Comparison of ENCODE assay signal across 8 mouse cellular contexts in the genomic region with DNA sequence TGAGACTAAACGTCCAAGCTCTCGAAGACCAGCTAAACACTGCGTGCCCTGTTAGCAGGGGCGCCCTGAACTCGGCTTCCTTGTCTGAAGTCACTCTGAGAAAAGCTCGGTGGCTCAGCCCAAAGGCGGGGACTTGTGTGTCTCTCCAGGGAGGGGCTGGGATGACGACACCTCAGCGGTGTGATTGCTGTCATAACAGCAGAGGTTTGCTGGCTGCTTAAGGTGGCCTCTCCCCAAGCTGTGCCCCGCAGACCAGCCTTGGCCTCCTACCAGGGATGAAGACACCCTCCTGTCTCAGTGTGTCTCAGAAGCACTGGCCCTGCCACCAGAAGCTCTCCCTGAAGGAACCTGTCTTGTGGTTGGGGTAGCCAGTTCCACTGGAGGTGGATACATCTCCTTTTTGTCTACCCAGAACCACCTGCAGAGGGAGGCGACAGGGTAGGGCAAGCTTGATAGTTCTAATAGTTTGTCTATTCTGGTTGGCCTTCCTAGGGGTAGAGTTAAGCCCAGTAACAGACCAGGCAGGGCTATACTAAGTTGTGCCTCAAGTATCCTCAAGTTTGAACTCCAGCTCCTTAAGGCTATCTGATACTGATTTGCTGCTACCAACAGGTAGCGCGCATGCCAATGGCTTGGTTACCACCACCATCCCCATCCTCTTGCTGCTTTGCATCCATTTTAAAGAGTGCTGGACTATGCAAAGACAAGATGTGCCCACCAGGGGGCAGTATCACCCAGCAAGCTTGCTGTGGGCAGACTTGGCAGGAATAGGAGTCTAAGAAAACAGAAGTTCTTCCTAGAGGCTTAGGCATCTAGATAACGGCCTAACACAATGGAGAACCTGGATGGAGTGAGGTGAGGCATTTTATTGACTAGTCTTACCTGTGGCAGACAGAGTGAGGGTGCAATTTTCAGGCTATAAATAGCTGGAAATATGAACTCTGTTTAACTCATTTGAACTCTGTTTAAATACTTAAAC.
A peak's percentile ranks its signal among the peaks of the same experiment; 100 is the strongest.
DNase-seq lines count a peak whose midpoint lies in the region; TF ChIP-seq lines count a peak whose summit lies in the region.

No protein-coding gene starts in this region.

- H3K36me3 ChIP-seq in E14TG2a.4 (ENCODE audit: insufficient read depth, low read length): no peaks in the 10 kb centered on the region

- no peak for TF ChIP-seq POLR2A in lung, adult 2 months (IDR thresholded peaks at IDR 0.05; ENCODE audit: borderline replicate concordance, extremely low read depth, low read depth, low read length)

- DNase-seq in adrenal gland, adult 18-20 months (ENCODE audit: low spot score in 2 of 2): peak; percentile 70 to 72
- peak; percentile 85 for DNase-seq in embryo, embryonic 10.5 days (ENCODE audit: low spot score)
- DNase-seq in heart, adult 8-10 months (ENCODE audit: low spot score): peak; percentile 55
- peak; percentile 58 to 86 for DNase-seq in kidney, postnatal 36 days
- DNase-seq in lung, adult 2 months: peak; percentile 69
- DNase-seq in right cerebral cortex, postnatal 4 days: peak; percentile 76
- peak; percentile 61 for DNase-seq in yolk sac, embryonic 10.5 days (ENCODE audit: low spot score)

- H3K4me3 ChIP-seq in E14TG2a.4 (replicated peaks; ENCODE audit: low read length): 0 out of 2 replicates have a peak overlapping the region, but pooled peaks have one; percentile 17
- no peak overlapping the region for H3K4me3 ChIP-seq in lung, adult 2 months (replicated peaks; ENCODE audit: extremely low read depth, low read depth, low read length)

- H3K27me3 ChIP-seq in E14TG2a.4 (ENCODE audit: insufficient read depth, low read length): 0 out of 2 replicates have a peak, but pooled peaks cover 6% of the 10 kb centered on the region

- H3K4me1 ChIP-seq in E14TG2a.4 (replicated peaks; ENCODE audit: low read depth, low read length): peaks cover 37% of the 10 kb centered on the region
- no peaks in the 10 kb centered on the region; the same call in 1 of the 2 replicates for H3K4me1 ChIP-seq in lung, adult 2 months (ENCODE audit: control insufficient read depth, insufficient read depth, low read length)

- peak; percentile 45 for TF ChIP-seq CTCF in E14TG2a.4 (conservative IDR thresholded peaks at IDR 0.05; ENCODE audit: low read length)
- TF ChIP-seq CTCF in lung, adult 2 months (IDR thresholded peaks at IDR 0.05; ENCODE audit: insufficient read depth, low read length): peak; percentile 92

- no peaks in the 10 kb centered on the region for H3K9me3 ChIP-seq in E14TG2a.4 (ENCODE audit: low read length)

- WGBS in lung, adult 2 months: 74% methylated on average over 14 of the region's 14 CpGs
